Mouse (Mus musculus) gastrocnemius, adult 8-10 months (tissue): ENCODE data around the gene Sypl. TPM values are rescaled to one million over a fixed set of nuclear protein-coding genes. Genes with fewer than 3 reads are reported as not detected.
A peak's percentile ranks its signal among the peaks of the same experiment; 100 is the strongest.
"Not testable (repeated sequence)": the region's sequence is repeated elsewhere in the genome, so short reads cannot be mapped to it uniquely, and the experiment has no call there.

ENCODE experiments used
- DNase-seq, 2 experiments: peaks; one replicate each; pipeline ENCODE4 v3.0.0; 2022; ENCODE audit warnings: low spot score in 2 of 2
- total RNA-seq, 4 experiments: library from RNA; stranded (reverse); gene quantifications; 2 replicates each; pipeline ENCODE4 v1.2.4; 2022

The Sypl gene
- total RNA-seq, 4 experiments from 2014 or later = 183 to 225 (median 208) TPM

DNA sequence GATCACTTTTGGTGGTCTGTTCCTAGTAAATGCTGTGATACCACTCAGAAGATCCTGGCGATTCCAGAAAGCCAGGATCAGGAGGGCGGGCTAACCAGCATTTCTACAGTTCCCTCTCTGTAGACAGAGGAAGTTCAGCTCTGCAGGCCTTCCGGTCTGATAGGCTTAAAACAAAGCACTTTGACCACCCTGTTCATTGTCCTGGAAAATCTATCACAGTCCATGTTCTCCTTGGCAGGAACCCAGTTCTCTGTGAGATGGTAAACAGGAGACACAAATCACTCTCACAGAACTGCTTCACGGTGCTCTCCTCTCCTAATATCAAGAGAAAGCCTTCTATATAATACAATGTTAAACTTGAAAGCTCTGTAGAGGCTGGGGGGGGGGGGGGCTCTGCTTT lies 10.3 kb upstream of the Sypl start:
- DNase-seq = no peak

GRCm38 (mm10) chr12:32943951-32944350 lies 9.7 kb upstream of the Sypl start:
- DNase-seq = no peak

DNA sequence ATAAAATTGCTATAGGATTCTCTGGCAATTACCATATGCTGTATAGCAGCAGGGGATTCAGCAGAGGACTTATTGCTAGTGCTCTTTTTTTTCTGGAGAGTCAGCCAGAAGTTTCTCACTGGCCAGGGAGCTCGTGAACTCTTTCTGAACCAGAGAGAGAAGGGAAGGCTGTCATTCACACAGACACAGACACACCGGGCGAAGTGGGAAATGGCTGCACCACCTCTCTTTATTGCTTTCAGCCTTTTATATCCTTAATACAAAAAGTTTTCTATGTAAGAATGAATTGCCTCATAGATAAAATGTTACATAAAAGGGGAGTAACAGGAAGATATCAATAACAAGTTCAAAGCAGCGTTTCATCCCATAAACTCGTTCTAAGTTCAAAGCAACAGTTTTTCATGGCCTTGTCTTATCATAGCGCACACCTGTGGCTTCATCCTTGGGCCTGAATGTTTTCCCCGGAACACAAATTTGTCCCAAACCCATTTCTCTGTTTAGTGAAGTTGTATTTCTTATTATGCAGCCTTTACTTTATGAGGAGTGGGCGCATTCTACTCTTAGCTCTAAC lies 8.7 kb upstream of the Sypl start:
- DNase-seq = no peak

GRCm38 (mm10) chr12:32946376-32946775 lies 7.3 kb upstream of the Sypl start:
- no peak for DNase-seq

GRCm38 (mm10) chr12:32952416-32952815 lies 1.3 kb upstream of the Sypl start:
- peak; percentile 40 to 50 for DNase-seq

GRCm38 (mm10) chr12:32953066-32953465 lies 625 bp upstream of the Sypl start:
- DNase-seq = no peak

DNA sequence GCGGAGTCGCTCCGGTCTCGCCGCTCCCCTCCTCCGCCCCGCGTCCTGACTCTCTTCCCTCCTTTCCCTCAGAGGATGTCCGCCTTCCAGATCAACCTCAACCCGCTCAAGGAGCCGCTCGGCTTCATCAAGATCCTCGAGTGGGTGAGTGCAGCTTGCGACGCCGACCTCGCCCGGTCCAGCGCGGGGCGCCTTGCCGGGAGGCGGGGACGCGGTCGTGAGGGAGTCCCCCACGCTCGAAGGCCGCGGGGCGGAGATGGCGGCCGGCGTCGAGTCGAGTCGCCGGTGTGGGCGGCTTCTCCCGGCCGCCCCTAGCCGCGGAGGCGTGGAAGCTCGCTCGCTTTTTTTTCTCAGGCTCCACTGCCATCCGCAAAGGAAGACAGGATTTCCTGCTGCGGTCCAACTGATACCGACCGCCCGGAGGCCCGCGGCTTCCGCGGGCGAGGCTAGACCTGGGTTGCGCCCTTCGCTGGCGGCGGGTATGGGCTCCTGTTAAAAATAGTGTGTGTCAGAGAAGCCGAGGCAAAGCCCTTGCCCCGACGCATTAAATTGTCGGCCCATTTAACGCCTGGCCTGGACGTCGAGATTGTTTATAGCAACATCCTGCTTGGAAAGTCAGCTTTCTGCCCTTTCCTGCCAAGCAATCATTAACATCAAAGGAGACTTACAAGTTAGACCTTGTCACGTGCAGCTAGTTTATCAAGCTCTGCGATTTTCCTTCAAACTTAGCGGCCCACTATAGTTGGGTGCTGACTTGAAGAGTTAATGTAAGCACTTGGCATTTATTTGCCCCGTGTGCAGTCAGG lies 728 bp downstream of the Sypl start:
- peak; percentile 55 to 56 for DNase-seq

DNA sequence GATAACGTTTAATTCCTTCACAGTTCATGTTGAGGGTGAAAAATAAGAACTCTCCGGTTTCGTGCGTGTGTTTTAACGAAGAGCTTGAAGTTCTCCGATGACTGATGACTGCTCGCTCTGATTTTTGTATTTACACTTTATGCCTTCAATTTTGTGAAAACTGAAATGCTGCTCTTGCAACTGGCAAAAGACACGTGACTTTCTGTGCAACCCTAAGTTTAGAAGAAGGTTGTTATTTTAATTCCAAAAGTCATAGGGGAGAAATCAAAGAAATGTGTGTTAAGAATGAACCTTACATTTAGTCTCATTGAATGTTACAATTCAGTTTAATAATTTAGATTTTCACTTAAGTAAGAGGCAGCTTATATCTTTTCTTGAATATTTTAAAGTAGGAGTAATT lies 1.3 kb downstream of the Sypl start:
- DNase-seq = no peak

GRCm38 (mm10) chr12:32957211-32957610 lies 3.5 kb downstream of the Sypl start:
- DNase-seq = no peak

DNA sequence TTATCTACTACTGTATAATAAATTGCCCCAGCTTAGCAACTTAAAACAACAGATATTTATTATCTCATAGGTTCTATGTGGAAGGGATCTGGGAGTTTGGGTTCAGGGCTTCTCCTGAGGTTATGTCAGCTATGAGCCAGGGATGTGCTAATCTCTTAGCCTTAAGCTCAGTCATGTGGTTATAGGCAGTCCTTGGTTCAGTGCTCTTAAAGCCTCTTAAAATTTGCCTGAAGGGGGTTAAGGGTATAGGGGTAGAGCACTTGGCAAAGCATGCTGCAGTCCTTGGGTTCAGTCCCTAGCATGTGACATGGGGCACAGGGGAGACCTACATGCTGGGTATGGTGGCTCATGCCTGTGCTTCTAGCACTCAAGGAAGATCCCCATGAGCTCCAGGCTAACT lies 8.4 kb downstream of the Sypl start:
- DNase-seq = no peak

DNA sequence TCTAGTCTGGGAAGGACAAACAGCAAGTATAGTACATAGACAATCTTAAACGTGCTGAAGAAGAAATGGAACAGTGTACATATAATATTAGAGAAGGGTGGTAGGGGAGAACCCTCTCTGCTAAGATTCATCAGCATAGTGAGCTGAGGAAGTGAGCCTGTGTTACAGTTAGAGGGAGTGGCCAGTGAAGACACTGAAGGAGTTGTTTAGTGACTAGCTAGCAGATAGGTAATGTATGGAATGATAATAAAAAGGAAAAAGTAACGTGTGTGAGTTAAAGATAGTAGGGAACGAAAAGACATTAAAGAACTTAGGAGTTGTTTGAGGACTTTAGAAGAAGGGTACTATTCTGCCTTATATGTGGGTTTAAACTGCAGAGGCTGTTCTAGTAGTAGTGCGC lies 10.2 kb downstream of the Sypl start:
- no peak for DNase-seq

- DNase-seq = no peak
Observed at GRCm38 (mm10) chr12:32972287-32972686, 18.6 kb downstream of the Sypl start.

- DNase-seq = no peak
Observed at GRCm38 (mm10) chr12:32974893-32975292, 21.2 kb downstream of the Sypl start.

- no peak for DNase-seq
Observed at GRCm38 (mm10) chr12:32975501-32975900, 21.8 kb downstream of the Sypl start.

- no peak for DNase-seq
Observed at GRCm38 (mm10) chr12:32982631-32983030, 28.9 kb downstream of the Sypl start.

DNA sequence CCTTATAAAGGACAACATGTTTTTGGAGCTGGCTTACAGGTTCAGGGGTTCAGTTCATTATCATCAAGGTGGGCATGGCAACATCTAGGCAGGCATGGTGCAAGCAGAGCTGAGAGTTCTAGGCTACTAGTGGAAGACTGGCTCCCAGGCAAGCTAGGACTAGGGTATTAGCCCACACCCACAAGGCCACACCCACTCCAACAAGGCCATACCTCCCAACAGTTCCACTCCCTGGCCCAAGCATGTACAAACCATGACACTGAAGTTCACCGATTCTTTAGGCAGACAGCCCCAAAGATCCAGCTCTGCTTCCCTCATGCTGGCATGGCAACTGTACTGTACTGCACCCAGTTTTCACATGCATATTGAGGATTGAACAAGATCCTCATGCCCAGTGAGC lies 29.4 kb downstream of the Sypl start:
- no peak for DNase-seq

DNA sequence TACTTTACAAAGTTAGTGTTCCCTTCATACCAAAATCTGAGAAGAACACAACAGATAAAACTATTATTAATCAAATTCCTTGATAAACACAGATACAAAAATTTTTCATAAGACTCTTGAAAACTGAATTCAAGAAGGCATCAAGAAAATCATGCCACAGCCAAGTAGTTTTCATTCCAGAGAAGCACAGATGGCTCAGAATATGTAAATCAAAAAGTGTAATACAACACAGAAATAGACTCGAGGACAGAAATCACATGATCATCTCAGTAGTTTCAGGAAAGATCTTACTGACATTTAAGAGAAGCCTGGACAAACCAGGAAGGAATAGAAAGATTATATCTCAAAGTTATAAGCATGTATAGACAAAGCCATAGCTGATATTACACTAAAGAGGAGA lies 32.6 kb downstream of the Sypl start:
- DNase-seq = no peak

DNA sequence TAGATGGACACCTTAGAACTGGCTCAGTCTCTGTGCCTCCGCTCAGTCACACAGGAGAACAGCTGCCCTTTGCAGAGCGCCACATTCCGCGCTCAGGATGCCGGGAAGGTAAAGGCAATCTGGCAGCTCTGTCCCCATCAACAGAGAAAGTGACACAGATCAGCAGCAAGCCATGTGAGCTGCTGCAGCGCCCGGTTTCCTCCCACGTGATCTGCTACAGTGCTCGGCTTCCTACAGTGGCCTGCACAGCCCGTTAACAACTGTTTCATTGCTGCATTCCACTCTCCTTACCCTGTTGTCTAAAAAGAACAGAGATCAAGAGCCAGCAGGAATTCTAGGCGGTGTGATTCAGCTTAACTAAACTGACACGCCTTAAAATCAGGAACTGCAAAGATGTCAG lies 36.0 kb downstream of the Sypl start:
- no peak for DNase-seq

DNA sequence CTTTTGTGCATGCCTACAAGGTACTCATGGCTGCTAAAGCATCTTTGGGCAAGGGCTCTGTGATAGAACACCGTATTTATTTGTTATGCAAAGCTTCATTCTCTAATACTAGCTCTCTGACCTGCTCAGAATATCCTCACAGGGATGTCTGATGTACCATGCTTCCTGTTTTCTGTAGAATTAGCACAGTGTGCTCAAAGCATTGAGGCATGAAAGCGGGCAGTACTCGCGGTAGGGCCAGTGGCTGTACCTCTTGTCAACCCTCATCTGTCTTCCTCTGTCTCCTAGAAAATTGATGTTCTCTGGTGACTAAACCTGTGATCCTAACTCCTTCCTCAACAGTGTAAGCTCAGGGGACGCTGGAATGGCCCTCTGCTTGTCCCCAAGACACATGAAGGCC lies 40.4 kb downstream of the Sypl start:
- DNase-seq = no peak

DNA sequence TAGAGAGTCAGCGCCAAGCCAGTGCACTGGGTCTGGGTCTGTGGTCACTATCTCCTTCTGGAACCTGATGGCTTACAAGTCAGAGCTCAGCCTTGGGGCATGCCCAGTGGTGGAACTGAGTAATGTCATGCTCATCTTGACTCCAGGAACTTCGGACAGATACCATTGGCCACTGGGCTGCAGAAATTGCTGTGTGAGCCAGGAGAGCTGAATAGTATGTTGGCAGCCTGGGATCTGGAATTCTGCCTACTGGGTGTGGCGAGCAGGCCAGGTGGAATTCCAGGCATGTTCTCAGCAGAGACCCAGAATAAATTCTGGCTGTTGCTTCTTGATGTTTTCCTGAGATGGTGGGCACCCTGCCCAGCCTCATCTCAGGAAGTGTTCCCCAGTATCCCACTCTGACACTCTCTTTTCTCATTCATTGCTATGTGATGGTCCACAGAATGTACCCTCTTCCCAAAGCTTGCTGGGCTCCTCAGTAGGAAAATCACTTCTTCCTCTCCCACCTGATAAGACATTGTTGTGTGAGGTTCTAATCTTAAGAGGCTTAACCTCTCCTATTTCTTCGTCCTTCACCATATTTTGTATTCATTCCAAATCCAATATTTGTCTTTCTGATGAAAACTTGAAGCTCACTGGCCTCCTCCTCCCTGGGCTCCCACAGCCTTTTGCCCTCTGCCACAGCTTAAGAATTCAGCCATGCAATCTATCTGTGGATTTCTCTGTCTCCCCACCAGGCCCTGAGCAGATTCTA lies 41.6 kb downstream of the Sypl start:
- no peak for DNase-seq

GRCm38 (mm10) chr12:32998766-32999165 lies 45.1 kb downstream of the Sypl start:
- no peak for DNase-seq

GRCm38 (mm10) chr12:32999778-33000177 lies 46.1 kb downstream of the Sypl start:
- not testable (repeated sequence) for DNase-seq

GRCm38 (mm10) chr12:33000402-33000801 lies 46.7 kb downstream of the Sypl start:
- DNase-seq = no peak
